Comparison of ENCODE assay signal across 9 mouse cellular contexts in the genomic region with DNA sequence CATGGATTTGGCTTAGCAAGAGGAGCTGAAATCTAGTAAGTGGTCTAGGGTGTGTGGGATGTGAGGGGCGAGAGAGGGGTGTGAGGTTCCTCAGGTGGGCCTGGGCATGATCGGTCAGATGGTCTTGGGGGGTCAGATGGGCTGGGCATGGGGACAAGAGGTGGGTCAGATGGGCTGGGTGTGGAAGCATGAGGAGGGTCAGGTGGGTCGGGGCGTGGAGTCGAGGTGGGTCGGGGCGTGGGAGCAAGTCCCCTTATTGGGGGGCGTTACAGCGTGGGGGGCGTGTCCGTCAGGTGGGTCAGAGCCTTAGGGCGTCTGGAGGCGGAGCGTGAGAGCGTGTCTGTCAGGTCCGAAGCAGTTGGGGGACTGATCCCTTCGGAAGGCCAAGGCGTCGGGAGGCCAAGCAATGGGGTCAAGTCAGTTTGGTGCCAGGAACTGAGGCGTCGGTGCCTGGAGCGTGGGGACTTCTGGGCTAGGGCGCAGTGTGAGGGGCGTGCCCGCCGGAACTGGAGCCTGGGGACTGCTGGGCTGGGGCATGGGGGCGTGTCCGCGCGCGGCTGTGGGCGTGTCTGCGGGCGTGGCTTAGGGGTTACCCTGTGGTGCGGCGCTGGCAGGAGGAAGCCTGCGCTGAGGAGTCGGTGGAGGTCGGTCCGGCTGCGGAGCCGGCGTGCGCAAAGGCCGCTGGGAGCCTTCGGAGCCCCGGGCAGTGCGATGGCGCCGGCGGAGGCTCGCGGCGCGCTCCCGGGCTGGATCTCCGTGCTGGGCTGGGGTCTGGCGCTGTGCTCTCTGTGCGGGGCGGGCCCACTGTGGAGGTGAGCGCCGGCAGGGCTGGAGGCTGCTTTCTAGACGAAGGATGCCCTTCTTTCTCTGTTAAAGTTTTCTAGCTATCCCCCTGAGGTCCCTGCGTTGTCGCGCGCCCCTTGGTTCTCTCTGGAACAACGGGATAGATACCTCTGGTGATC. TPM values are rescaled to one million over a fixed set of nuclear protein-coding genes. Genes with fewer than 3 reads are reported as not detected.
DNase-seq lines count a peak whose midpoint lies in the region; ATAC-seq lines count a peak whose summit lies in the region.
"Not testable (repeated sequence)": the region's sequence is repeated elsewhere in the genome, so short reads cannot be mapped to it uniquely, and the experiment has no call there.
"Had no signal": no experiment of that assay in that cellular context is flagged by ENCODE, and none has a peak within 500 bp of the region (broad histone marks: within the 10 kb centered on the region; RNA-seq: fewer than 3 reads in every experiment).

Gene Gm49721 (plus strand): TSS at position 618 of the 962 bp plus-strand sequence.

- peak within 1 kb of the TSS; percentile 41 for H3K4me3 ChIP-seq in hindbrain, embryonic 11.5 days (ENCODE audit: low read depth, low read length)
- H3K4me3 ChIP-seq in lung, embryonic 15.5 days: peak within 1 kb of the TSS; percentile 58
- peak within 1 kb of the TSS; percentile 52 for H3K4me3 ChIP-seq in neural tube, embryonic 15.5 days (replicated peaks)

- ATAC-seq in hindbrain, embryonic 11.5 days (ENCODE audit: low FRiP score): peak; percentile 99
- ATAC-seq in lung, embryonic 15.5 days (ENCODE audit: borderline replicate concordance, extremely low read depth, low FRiP score, low TSS enrichment): peak; percentile 99
- peak; percentile 97 for ATAC-seq in neural tube, embryonic 15.5 days (ENCODE audit: low FRiP score)

- H3K27me3 ChIP-seq in hindbrain, embryonic 11.5 days (ENCODE audit: control insufficient read depth, insufficient read depth, low read length); lung, embryonic 15.5 days; neural tube, embryonic 15.5 days (replicated peaks): not testable (repeated sequence)

- DNase-seq in MN1 (ENCODE audit: low spot score): peak; percentile 12
- peak; percentile 58 to 63 for DNase-seq in cerebellum, postnatal 10 days
- peak; percentile 31 to 42 for DNase-seq in frontal cortex, postnatal 25 days (ENCODE audit: low spot score in 2 of 2)
- peak; percentile 46 for DNase-seq in hindbrain, embryonic 11.5 days (ENCODE audit: low spot score)
- DNase-seq in layer of hippocampus, adult 9-11 months: peak; percentile 79
- peak; percentile 88 for DNase-seq in testis, postnatal 14 days (ENCODE audit: low spot score)

- not testable (repeated sequence) for H3K4me1 ChIP-seq in hindbrain, embryonic 11.5 days (replicated peaks; ENCODE audit: control insufficient read depth, insufficient read depth, low read length); lung, embryonic 15.5 days; neural tube, embryonic 15.5 days

- H3K36me3 ChIP-seq in hindbrain, embryonic 11.5 days (ENCODE audit: control insufficient read depth, insufficient read depth, low read length); lung, embryonic 15.5 days; neural tube, embryonic 15.5 days: not testable (repeated sequence)

- H3K9ac ChIP-seq in hindbrain, embryonic 11.5 days (ENCODE audit: low read depth, low read length): peak within 1 kb of the TSS; percentile 64
- H3K9ac ChIP-seq in lung, embryonic 15.5 days: peak within 1 kb of the TSS; percentile 68
- H3K9ac ChIP-seq in neural tube, embryonic 15.5 days (replicated peaks): peak within 1 kb of the TSS; percentile 51

- H3K9me3 ChIP-seq in hindbrain, embryonic 11.5 days (ENCODE audit: control insufficient read depth, low read length); lung, embryonic 15.5 days; neural tube, embryonic 15.5 days (replicated peaks): not testable (repeated sequence)

- not testable (repeated sequence) for H3K27ac ChIP-seq in hindbrain, embryonic 11.5 days (ENCODE audit: low read depth, low read length); neural tube, embryonic 15.5 days (replicated peaks)
- peak within 1 kb of the TSS; percentile 59; the same call in 1 of the 2 replicates for H3K27ac ChIP-seq in lung, embryonic 15.5 days

- under 1% methylated on average over 33 of the region's 68 CpGs for WGBS in hindbrain, embryonic 11.5 days
- under 1% methylated on average over 47 of the region's 68 CpGs for WGBS in lung, embryonic 15.5 days
- WGBS in neural tube, embryonic 15.5 days: 1% methylated on average over 49 of the region's 68 CpGs

- H3K4me2 ChIP-seq in hindbrain, embryonic 11.5 days (replicated peaks; ENCODE audit: low read depth, low read length): peak within 1 kb of the TSS; percentile 35
- peak within 1 kb of the TSS; percentile 60 for H3K4me2 ChIP-seq in lung, embryonic 15.5 days
- H3K4me2 ChIP-seq in neural tube, embryonic 15.5 days: peak within 1 kb of the TSS; percentile 68

RNA-seq across cellular contexts. Expression of gene Gm49721, which starts in this region (rescaled TPM):
- 0.18 TPM in 1 of 2 replicates, not detected in the other for polyA plus RNA-seq in hindbrain, embryonic 11.5 days (2014; fragmentation: Nextera tagmentation; extraction: Ambion mirVana)
- polyA plus RNA-seq in lung, embryonic 15.5 days (2015; fragmentation: Nextera tagmentation; extraction: Ambion mirVana): 0.24 TPM in 1 of 2 replicates, not detected in the other
- 0.23 and 0.28 TPM in 2 replicates for polyA plus RNA-seq in neural tube, embryonic 15.5 days (2015; fragmentation: Nextera tagmentation; extraction: Ambion mirVana)
- polyA plus RNA-seq: erythroblast, embryonic 14.5 days had no signal

Comparison
In these comparisons a context has a peak if more than half of its experiments do, and no peak if none do; other contexts are left out.
1. Peak in DNase-seq, ATAC-seq, H3K4me3 ChIP-seq, H3K9ac ChIP-seq and H3K4me2 ChIP-seq in hindbrain, embryonic 11.5 days; RNA of the gene not detected or under 1 TPM.
2. Peak in ATAC-seq, H3K4me3 ChIP-seq, H3K27ac ChIP-seq, H3K9ac ChIP-seq and H3K4me2 ChIP-seq in lung, embryonic 15.5 days; RNA of the gene not detected or under 1 TPM.
3. Peak in ATAC-seq, H3K4me3 ChIP-seq, H3K9ac ChIP-seq and H3K4me2 ChIP-seq in neural tube, embryonic 15.5 days; RNA of the gene not detected or under 1 TPM.
4. DNase-seq: peak in every context shown above with its lines; median percentile 88 in testis, postnatal 14 days; 79 in layer of hippocampus, adult 9-11 months; 60 in cerebellum, postnatal 10 days; 46 in hindbrain, embryonic 11.5 days; 36 in frontal cortex, postnatal 25 days; 12 in MN1.